Mouse (Mus musculus) urinary bladder, postnatal 4 days (tissue): ENCODE results near the gene Ercc5.

Experiments used
- DNase-seq, 2 experiments: peaks; one replicate each; pipeline ENCODE4 v3.0.0; 2021 to 2022; ENCODE audit warnings: low spot score in 2 of 2

Ercc5 gene

DNA sequence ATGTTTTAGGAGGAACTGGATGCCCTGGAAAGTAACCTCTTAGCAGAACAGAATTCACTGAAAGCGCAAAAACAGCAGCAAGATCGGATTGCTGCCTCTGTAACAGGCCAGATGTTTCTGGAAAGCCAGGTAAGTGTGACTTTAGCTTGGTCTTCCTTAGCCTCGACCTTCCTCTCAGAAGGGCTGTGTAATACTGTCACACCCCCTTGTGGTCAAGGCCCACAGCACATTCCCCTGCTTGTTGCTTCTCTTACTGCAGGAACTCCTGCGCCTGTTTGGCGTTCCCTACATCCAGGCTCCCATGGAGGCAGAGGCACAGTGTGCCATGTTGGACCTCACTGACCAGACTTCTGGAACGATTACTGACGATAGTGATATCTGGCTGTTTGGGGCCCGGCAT is 26.4 kb downstream of the Ercc5 start:
- DNase-seq: no peak

DNA sequence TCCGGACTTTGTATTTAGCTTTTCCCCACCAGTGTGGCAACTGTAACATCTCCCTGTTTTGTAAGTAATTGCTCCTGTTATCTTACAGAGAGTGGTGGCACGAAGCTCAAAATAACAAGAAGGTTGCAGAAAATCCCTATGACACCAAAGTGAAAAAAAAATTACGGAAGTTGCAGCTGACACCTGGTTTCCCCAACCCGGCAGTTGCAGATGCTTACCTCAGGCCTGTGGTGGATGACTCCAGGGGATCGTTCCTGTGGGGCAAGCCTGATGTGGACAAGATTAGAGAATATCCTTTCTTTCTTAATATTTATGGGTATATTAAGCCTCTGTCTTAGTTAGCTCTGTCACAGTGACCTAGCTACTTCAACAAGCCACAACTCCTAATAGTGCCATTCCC is 30.5 kb downstream of the Ercc5 start:
- no peak for DNase-seq

DNA sequence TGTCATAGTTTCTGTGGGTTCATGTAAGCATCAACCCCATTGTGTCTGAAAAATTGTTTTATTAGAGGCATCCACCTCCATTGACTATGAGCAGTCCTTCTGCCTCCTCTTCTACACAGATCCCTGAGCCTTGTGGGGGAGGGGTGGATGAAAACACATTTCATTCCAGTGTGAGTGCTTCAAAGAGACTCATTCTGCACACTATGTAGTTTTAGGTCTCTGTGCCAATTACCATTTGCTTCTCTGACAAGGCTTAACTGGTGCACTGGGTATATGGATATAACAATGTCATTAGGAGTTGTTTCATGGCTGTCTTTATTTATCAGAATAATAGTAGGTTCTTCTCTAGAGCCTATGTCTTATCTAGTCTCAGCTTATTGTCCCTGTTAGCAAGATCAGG is 38.9 kb downstream of the Ercc5 start:
- DNase-seq: no peak

DNA sequence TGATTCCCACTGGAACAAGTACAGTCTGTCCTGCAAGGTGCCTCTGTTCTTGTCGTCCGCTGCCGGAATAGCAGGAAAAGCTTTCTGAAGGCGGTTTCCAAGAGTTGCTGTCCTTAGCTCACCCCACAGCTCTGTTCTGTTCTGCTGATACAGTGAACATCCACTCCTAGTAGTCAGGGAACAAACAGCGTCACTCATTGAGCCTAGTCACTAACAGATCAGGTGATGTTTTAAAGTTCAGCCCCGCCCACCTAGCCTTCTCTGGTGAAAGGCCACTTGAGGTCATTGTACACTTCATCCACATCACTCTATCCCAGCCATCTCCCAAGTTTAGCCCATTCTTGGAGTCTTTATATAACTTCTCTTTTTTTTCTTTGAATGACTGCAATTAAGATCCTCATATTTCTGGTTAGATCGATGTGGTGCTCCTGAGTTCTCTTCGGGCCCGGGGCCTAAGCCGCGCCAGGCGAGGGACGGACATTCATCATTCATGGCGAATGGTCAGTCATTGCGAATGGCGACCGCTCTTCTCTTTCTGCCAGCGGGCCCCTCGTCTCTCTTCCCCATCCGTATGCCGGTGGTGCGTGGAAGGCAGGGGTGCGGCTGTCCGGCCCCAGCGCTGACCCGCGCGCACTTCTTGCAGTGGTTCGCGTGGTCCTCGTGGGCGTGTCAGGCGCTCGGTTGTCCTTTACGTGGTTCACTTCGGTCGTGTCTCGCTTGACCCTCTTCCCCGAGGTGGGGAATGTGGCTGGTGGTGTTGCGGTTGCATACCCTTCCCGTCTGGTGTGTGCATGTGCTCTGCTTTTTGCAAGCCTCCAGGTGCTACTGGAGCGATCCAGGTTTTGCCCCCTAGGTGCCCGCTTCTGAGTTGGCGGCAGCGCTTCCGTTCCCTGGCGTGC is 51.0 kb downstream of the Ercc5 start:
- DNase-seq: no peak

DNA sequence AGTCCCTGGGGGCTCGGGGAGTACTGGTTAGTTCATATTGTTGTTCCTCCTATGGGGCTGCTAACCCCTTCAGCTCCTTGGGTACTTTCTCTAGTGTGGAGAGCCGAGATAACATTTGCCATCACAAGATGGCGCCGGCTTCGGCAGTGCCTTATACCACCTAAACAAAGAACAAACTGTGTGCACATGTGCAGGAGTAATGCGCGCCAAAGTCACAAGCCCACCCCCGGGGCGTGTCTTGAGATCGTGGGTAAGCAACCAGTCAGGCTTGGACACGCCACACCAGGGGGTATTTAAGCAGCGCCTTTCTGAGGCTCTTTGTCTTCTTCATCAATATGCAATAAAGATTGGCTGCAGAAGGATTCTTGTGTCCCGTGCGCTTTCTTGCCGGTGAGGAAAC is 55.3 kb downstream of the Ercc5 start:
- DNase-seq: no peak

DNA sequence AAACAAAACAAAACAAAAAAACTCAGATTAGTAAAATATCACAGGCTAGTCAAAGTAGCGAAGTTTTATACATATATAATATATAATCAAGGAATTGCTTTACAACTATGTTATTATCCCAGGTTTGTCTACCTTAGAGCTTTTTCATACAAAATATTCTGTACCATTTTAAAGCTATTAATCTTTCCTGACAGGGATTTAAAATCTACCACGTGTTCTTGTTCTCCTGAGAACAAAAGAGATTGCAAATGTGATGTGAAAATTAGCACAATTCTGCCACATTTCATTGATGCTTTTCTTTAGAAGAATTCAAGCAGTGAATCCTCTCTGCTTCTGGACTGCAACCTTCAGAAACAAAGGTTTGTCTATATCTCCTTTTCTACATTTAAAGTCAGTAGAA is 66.9 kb downstream of the Ercc5 start:
- no peak for DNase-seq

DNA sequence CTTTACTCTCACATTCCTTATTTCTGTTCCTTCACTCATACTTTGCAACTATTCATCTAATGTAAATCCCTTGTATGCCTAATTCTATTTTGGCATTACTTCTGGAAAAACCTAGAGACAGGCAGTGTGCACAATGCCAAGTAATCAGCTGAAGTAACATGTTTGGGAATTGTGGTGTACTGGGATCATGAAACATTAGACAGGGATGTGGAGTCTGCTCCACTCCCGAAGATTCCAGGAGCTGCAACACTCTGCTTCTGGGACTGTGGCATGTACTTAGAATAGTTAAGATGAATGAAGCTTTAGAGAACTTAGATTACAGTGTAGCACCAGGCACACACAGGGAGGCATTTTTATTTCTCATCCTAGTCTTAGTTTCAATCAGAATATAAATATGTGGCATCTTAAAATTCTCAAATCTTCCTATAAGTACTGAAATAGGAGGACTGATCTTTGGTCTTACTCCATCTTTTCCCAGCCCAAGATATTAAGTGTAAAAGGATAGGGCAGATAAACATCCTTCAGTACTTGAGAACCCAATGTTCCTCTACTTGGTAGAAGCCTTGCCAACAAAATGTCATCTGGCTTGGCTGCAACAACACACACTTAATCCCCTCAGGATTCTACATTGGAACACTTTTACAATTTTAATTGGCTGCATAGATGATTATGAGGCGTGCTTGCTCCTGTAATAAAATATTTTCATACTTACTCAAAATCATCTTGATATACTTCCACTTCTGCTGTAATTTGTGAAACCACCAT is 69.0 kb downstream of the Ercc5 start:
- no peak for DNase-seq

DNA sequence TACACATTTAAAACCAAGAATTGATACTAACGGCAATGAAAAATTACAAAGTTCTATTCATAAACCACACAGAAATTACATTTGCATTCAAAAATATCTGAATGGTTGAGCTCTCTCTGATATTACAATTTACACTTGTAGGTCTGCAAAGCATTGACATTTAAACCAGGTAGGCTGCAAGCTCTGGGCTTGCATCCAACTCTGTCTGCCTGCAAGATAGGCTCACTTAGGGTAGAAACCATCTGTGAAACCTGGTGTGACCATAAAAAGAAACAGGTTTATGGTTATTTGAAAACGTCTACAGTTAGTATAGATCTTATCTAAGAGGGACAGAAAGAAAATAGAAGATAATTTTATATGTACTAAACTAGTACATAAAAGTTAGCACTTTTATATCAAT is 69.6 kb downstream of the Ercc5 start:
- DNase-seq: no peak

DNA sequence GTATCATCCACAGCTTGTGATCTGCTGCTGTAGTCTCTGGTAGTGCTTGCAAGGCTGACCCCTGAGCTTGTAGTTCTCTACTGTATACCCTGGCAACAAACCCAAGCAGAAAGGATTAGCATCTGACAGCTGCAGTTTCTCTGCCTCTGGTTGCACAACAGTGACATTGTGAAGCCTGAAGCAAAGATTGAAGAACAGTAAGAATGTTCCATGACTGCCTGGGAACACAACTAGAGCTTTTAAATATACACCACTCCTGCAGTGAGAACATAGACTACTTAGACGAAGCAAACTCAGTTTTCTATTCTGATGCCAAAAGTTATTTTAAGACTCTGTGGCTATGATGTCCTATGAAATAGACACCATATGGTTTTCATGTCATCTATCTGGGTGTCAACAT is 71.3 kb downstream of the Ercc5 start, which contains the start of gene Mettl21e:
Gene Mettl21e, minus strand, starts transcription at position 86 of the 400 bp plus-strand sequence.
- DNase-seq: no peak

DNA sequence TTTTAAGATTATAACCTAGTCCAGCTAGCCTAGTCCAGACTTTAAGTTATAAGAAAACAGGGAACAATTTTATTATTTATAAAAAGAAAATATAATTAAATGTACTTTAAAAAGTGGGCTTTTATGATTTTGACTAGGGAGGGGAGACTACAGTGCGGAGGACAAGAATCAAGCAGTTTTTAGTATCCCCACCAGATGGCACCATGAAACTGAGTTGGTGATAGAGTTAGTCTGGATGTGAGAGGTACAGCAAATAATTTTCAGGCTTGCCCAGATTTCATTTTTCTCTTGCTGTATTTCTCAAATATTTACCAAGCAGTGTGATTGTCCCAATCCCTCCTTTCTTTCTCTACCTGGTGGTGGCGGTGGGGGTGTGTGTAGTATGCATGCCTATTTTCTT is 81.5 kb downstream of the Ercc5 start:
- DNase-seq: peak in 1 of 2 experiments; percentile 58
